Mouse (Mus musculus) liver, embryonic 16.5 days (tissue): ENCODE data around the gene Top2b. TPM values are rescaled to one million over a fixed set of nuclear protein-coding genes. Genes with fewer than 3 reads are reported as not detected.

Source experiments
- ATAC-seq: fragments of 200-750 bp; cut with Nextera tagmentation; 2 replicates; pipeline ENCODE4 v1.8.0; 2017; ENCODE audit warnings: low read depth, mild to moderate bottlenecking, moderate number of reproducible peaks, moderate library complexity
- H3K27ac ChIP-seq: fragments of 300-500 bp; sonication (generic); 2 replicates; pipeline ENCODE4 v1.5.1; 2014; ENCODE audit warnings: mild to moderate bottlenecking, low read length
- H3K27me3 ChIP-seq: fragments of 300-500 bp; sonication (generic); 2 replicates; pipeline ENCODE4 v1.6.1; 2014; ENCODE audit warnings: low read depth, low read length, mixed read lengths; ENCODE audit not compliant: control insufficient read depth, insufficient read depth
- H3K36me3 ChIP-seq: fragments of 300-500 bp; sonication (generic); 2 replicates; pipeline ENCODE4 v1.6.1; 2014; ENCODE audit warnings: mild to moderate bottlenecking; ENCODE audit not compliant: control insufficient read depth, insufficient read depth
- H3K4me1 ChIP-seq: fragments of 300-500 bp; sonication (generic); 2 replicates; pipeline ENCODE4 v1.6.1; 2014; ENCODE audit warnings: low read depth, low read length, mixed read lengths; ENCODE audit not compliant: control insufficient read depth
- H3K4me2 ChIP-seq: fragments of 300-500 bp; sonication (generic); 2 replicates; pipeline ENCODE4 v1.6.1; 2014; ENCODE audit warnings: low read depth, low read length, mixed read lengths
- H3K4me3 ChIP-seq: fragments of 300-500 bp; sonication (generic); 2 replicates; pipeline ENCODE4 v1.5.1; 2014; ENCODE audit warnings: low read depth, mild to moderate bottlenecking, low read length
- H3K9ac ChIP-seq: fragments of 300-500 bp; sonication (generic); 2 replicates; pipeline ENCODE4 v1.6.1; 2014; ENCODE audit warnings: low read depth, low read length
- H3K9me3 ChIP-seq: fragments of 300-500 bp; sonication (generic); replicated peaks from 2 replicates; pipeline ENCODE4 v1.6.1; 2016; ENCODE audit warnings: low read length; ENCODE audit not compliant: control insufficient read depth
- WGBS: fragments of 180-500 bp; shearing (Covaris S2); extraction: QIAGEN DNeasy Blood & Tissue Kit; methylation state at CpG from one replicate; pipeline ENCODE4 v1.1.7; 2014; ENCODE audit not compliant: insufficient replicate concordance; 5-methylcytosine and 5-hydroxymethylcytosine counted together
- polyA plus RNA-seq: library from polyadenylated mRNA; unstranded; fragments of >200 nt; fragmentation: Nextera tagmentation; extraction: Ambion mirVana; gene quantifications from 2 replicates; pipeline ENCODE4 v1.2.1, GENCODE M21; 2015

Top2b gene
- polyA plus RNA-seq, 1 experiment from 2014 or later, result 12.5 TPM

DNA sequence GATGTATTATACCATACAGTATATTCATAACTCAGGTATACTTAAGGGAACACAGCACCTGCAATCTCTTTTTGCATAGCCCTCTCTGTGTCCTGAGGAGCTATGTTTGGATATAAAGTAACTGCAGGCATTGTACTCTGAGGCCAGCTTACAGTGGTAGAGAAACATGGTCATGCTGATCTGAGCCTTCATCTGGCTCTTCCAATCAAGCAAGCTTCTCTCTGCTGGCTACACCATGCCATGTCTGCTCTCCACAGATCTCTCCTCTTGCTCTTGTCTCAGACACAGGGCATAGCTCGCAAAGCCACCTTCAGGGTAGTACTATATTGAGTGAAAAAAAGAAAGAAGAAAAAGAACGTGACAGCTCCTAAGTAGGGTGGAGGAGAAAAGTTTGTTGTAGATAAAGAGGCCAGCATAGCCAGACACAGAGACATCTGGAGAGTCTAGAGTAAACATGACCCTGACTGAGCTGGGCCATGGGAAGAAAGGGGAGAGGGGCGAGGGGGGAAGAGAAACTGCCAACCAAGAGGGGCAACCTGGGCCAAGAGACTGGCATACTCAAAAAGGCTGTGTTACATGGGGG, 29.1 kb upstream of the Top2b start:
- no peak overlapping the region for H3K9ac ChIP-seq
- H3K9me3 ChIP-seq, result no peaks in the 10 kb centered on the region
- H3K4me2 ChIP-seq, result peak overlapping the region; percentile 18; the same call in 1 of the 2 replicates
- ATAC-seq, result peak; percentile 68
- H3K4me3 ChIP-seq, result no peak overlapping the region
- no peaks in the 10 kb centered on the region for H3K36me3 ChIP-seq
- peaks cover 7% of the 10 kb centered on the region; the same call in 1 of the 2 replicates for H3K4me1 ChIP-seq
- H3K27me3 ChIP-seq, result no peaks in the 10 kb centered on the region
- H3K27ac ChIP-seq, result peak overlapping the region; percentile 34; the same call in 1 of the 2 replicates
- WGBS, result 29% methylated on average over 3 of the region's 3 CpGs

DNA sequence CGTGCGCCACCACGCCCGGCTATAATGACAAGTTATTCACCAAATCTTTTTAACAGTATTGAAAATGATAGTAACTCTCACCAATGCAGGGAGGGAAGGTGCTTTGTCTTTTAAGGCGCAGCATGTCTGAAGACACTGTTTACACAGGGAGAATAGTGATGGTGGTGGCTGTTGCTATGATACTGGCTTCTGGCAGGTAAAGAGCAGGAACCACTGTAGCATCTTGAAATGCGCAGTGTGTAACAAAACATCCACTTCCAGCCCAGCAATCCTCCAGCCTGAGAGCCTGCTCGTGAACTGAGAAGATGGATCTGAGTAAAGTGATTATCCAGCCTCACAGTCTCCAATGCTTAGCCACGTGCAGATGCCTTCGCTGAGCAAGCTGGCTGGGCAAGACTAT, 17.5 kb upstream of the Top2b start:
- Histone ChIP-seq H3K4me3 (no peak overlapping the region), H3K27ac (no peak overlapping the region), H3K9me3 (no peaks in the 10 kb centered on the region), H3K4me2 (no peak overlapping the region), H3K4me1 (no peaks in the 10 kb centered on the region), H3K27me3 (no peaks in the 10 kb centered on the region), H3K36me3 (no peaks in the 10 kb centered on the region), H3K9ac (no peak overlapping the region)
- 70% methylated on average over 9 of the region's 9 CpGs for WGBS
- ATAC-seq, result no peak

DNA sequence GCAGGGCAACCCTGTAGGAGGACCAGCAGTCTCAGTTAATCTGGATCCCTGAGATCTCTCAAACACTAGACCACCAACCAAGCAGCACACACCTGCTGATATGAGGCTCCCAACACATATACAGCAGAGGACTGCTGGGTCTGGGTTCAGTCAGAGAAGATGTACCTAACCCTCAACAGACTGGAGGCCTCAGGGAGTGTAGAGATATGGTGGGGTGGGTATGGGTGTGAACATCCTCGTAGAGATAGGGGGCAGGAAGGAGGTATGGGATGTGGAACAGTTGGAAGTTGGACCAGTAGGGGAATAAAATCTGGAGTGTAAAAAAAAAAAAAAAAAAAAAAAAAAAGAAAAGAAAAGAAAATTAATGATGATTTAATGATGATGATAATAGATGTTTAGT, 5.3 kb upstream of the Top2b start:
- H3K27ac ChIP-seq, result no peak overlapping the region
- 25% methylated on average over 1 of the region's 1 CpGs for WGBS
- no peak overlapping the region for H3K4me3 ChIP-seq
- no peaks in the 10 kb centered on the region for H3K27me3 ChIP-seq
- H3K9me3 ChIP-seq, result no peaks in the 10 kb centered on the region
- 0 out of 2 replicates have a peak overlapping the region, but pooled peaks have one; percentile 2 for H3K4me2 ChIP-seq
- peaks cover 17% of the 10 kb centered on the region for H3K4me1 ChIP-seq
- no peak overlapping the region for H3K9ac ChIP-seq
- peak; percentile 78 for ATAC-seq
- H3K36me3 ChIP-seq, result no peaks in the 10 kb centered on the region

DNA sequence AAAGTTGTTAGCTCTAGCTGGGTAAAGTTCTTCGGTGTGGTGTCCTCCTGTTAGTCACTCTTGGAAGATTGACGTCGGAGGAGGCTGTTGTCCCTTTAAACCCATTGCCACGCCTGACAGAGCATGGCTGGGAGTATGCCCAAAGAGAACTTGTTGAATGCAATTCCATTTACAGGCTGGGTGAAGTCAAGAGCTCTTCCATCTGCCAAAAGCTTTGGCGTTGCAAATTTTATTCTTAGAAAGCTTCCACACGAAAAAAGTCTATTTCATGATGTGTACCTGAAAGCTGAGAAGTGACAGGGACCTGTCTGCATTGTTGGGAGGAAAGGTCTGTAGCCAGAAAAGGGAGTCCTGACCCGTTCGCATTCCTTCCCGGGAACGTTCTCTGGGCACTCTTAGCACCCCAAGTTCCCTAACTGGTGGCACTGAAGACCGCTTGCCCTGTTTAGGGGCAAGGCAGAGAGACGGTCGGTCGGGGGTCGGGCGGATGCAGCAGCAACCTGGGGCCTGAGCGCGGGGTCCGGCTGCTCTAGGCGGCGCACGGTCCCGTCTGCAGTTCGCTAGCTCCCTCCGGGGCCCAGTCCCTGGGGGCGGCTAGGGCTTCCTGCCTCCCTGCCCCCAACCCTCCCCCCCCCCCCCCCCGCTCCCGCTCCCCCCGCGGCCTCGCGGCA, 683 bp upstream of the Top2b start:
- Histone ChIP-seq H3K4me3 (peak overlapping the region; percentile 96), H3K9me3 (no peaks in the 10 kb centered on the region), H3K27ac (peak overlapping the region; percentile 92), H3K27me3 (no peaks in the 10 kb centered on the region), H3K9ac (peak overlapping the region; percentile 85), H3K36me3 (no peaks in the 10 kb centered on the region), H3K4me2 (peak overlapping the region; percentile 99), H3K4me1 (peaks cover 21% of the 10 kb centered on the region)
- ATAC-seq, result peak; percentile 17
- under 1% methylated on average over 26 of the region's 32 CpGs for WGBS

DNA sequence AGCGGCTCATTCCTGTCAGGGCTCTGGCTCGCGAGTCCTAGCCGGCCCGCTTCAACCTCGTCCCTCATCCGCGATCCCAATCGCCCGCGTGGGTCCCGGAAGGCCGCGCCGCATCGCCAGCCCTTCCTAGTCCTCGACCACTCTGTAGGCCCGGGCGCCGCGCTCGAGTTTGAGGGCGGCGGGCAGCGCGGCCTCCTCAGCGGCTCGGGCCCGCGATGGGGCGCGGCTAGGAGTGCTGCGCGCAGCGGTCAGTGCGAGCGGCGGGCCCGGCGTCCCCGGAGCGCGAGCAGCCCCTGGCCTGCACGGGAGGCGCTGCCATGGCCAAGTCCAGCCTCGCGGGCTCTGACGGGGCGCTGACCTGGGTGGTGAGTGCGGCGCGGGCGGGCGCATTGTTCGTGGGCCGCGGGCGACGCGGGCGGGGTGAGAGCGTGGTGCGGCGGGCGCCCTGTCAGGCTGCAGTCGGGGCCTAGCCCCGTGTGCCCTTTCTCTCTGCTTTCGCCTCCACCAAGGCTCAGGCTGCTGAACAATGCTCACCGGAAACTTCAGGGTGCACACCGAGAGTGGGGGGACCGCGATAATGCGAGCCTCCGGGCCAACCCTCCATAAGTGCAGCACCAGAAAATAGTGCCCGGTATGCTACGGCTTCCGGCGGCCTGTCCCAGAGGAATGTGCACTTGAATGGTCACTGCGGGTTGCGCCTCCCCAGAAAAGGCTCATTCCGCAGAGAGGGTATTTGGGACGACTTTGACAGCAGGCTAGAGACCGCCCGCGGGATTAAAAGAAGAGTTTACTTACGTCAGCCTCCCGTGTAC, 589 bp downstream of the Top2b start:
- Histone ChIP-seq H3K4me3 (peak overlapping the region; percentile 96), H3K27me3 (no peaks in the 10 kb centered on the region), H3K9ac (peak overlapping the region; percentile 99), H3K4me2 (peak overlapping the region; percentile 70), H3K36me3 (no peaks in the 10 kb centered on the region), H3K9me3 (no peaks in the 10 kb centered on the region), H3K4me1 (peaks cover 17% of the 10 kb centered on the region), H3K27ac (peak overlapping the region; percentile 97)
- peak; percentile 67 for ATAC-seq
- WGBS, result under 1% methylated on average over 84 of the region's 87 CpGs

DNA sequence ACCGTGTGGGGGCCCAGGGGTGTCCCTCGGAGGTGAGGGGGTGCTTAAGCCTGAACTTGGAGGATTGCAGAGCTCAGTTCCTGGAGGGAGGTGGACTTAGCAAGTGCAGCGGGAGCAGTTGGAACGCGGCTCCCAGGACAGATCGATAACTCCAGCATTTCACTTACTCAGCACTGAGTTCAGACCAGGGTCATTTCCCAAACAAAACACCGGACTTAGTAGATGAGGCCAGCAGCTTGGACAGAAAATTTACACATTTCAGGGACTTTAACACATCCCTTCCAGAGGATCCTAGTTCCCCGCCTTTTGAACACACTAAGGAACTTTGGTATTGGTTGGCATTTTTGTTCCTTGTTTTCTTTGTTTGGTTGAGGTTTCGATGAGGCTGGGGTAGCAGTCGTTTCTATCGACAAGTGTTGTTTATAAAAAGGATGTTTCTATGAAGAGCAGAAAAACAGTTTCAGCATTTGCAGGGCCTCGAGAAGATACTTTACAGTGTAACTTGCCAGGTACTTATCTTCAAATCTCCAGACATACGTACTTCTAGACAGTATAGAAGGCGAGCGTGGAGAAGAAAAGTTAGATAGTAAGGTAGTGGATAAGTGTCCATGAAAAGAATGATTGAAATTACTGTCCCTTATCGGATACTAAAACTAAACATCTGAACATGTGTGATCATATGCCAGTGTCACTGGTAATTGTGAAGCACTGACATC, 1.4 kb downstream of the Top2b start:
- peak overlapping the region; percentile 99 for H3K9ac ChIP-seq
- peak overlapping the region; percentile 97 for H3K27ac ChIP-seq
- peak; percentile 9 for ATAC-seq
- H3K36me3 ChIP-seq, result no peaks in the 10 kb centered on the region
- no peaks in the 10 kb centered on the region for H3K27me3 ChIP-seq
- no peaks in the 10 kb centered on the region for H3K9me3 ChIP-seq
- H3K4me3 ChIP-seq, result peak overlapping the region; percentile 96
- H3K4me2 ChIP-seq, result peak overlapping the region; percentile 70
- 4% methylated on average over 16 of the region's 16 CpGs for WGBS
- H3K4me1 ChIP-seq, result peaks cover 17% of the 10 kb centered on the region

DNA sequence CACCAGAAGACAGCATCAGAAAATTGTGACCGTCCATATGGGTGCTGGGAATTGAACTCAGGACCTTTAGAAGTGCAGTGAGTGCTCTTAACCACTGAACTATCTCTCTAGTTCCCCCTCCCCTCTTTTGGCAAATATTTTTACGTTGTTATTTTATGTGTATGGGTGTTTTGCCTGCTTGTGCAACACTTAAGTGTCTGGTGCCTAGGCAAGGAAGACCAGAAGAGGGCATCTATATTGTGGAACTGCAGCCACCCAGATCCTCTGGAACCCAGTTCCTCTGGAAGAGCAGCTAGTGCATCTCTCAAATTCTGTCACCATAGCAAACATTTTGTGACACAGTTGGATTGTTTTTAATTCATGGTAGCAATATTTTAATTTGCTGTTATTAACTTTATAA, 2.0 kb downstream of the Top2b start:
- ATAC-seq, result no peak
- Histone ChIP-seq H3K9ac (peak overlapping the region; percentile 99), H3K4me2 (peak overlapping the region; percentile 70), H3K4me1 (peaks cover 17% of the 10 kb centered on the region), H3K4me3 (peak overlapping the region; percentile 96), H3K27ac (peak overlapping the region; percentile 97), H3K27me3 (no peaks in the 10 kb centered on the region), H3K36me3 (no peaks in the 10 kb centered on the region), H3K9me3 (no peaks in the 10 kb centered on the region)
- 35% methylated on average over 2 of the region's 2 CpGs for WGBS

DNA sequence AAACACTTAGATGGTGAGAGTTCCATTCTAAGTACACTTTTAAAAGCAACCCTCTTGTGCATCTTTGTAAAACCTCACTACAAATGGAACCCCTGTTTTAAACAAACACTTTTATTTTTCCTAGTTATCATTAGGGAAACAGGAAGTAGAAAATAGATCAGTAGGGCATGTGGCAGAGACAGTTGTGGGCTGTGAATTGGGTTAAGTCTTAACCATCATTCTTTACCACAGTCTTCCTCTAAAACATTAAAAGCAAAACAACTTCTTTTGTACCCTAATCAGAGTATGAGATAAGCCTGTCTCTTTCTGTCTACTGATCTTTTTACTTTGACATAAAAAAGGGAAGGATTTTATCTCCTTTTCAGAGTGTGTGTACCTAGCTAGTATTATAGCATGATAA, 7.8 kb downstream of the Top2b start:
- no peak overlapping the region for H3K4me2 ChIP-seq
- no peak; the same call in 1 of the 2 replicates for ATAC-seq
- H3K4me1 ChIP-seq, result peaks cover 6% of the 10 kb centered on the region
- H3K9me3 ChIP-seq, result no peaks in the 10 kb centered on the region
- H3K36me3 ChIP-seq, result no peaks in the 10 kb centered on the region
- H3K4me3 ChIP-seq, result no peak overlapping the region
- no peak overlapping the region for H3K27ac ChIP-seq
- H3K9ac ChIP-seq, result no peak overlapping the region
- no peaks in the 10 kb centered on the region for H3K27me3 ChIP-seq
